Mouse (Mus musculus) stomach, postnatal 0 days (tissue): ENCODE measurements at regions not wholly inside any gene's neighbourhood (a gene's known extent, or its start where the extent isn't known, plus 50 kb on each side); places are given as distances from the start of the nearest gene placed in this dataset.

Source experiments
- ATAC-seq: fragments of 200-750 bp; cut with Nextera tagmentation; 2 replicates; pipeline ENCODE4 v1.8.0; 2017; ENCODE audit not compliant: low FRiP score, low TSS enrichment
- DNase-seq: peaks from one replicate; pipeline ENCODE4 v3.0.0-alpha.2; 2016; ENCODE audit warnings: low spot score
- H3K27ac ChIP-seq: fragments of 300-500 bp; sonication (generic); replicated peaks from 2 replicates; pipeline ENCODE4 v1.5.1; 2014; ENCODE audit warnings: mild to moderate bottlenecking, control low read depth
- H3K27me3 ChIP-seq: fragments of 300-500 bp; sonication (generic); 2 replicates; pipeline ENCODE4 v1.6.1; 2014; ENCODE audit warnings: low read length; ENCODE audit not compliant: control insufficient read depth, insufficient read depth
- H3K36me3 ChIP-seq: fragments of 300-500 bp; sonication (generic); 2 replicates; pipeline ENCODE4 v1.6.1; 2014; ENCODE audit warnings: low read length, mixed read lengths; ENCODE audit not compliant: control insufficient read depth, insufficient read depth
- H3K4me1 ChIP-seq: fragments of 300-500 bp; sonication (generic); replicated peaks from 2 replicates; pipeline ENCODE4 v1.6.1; 2014; ENCODE audit warnings: antibody characterized with exemption; ENCODE audit not compliant: control insufficient read depth, insufficient read depth
- H3K4me2 ChIP-seq: fragments of 300-500 bp; sonication (generic); replicated peaks from 2 replicates; pipeline ENCODE4 v1.6.1; 2014; ENCODE audit warnings: low read depth, mild to moderate bottlenecking, control low read depth, moderate library complexity
- H3K4me3 ChIP-seq: fragments of 300-500 bp; sonication (generic); 2 replicates; pipeline ENCODE4 v1.5.1; 2014; ENCODE audit warnings: low read depth, low read length, control low read depth
- H3K9ac ChIP-seq: fragments of 300-500 bp; sonication (generic); 2 replicates; pipeline ENCODE4 v1.6.1; 2014; ENCODE audit warnings: mild to moderate bottlenecking, low read length, control low read depth, mixed read lengths
- H3K9me3 ChIP-seq: fragments of 300-500 bp; sonication (generic); 2 replicates; pipeline ENCODE4 v1.6.1; 2016; ENCODE audit warnings: low read length; ENCODE audit not compliant: control insufficient read depth
- CTCF ChIP-seq: IDR thresholded peaks from 2 replicates; pipeline ENCODE4 v1.5.1; 2016; ENCODE audit warnings: antibody characterized with exemption, low read depth, mild to moderate bottlenecking, moderate library complexity
- EP300 ChIP-seq: optimal IDR thresholded peaks from 2 replicates; pipeline ENCODE3; 2016; ENCODE audit warnings: antibody characterized with exemption
- WGBS: fragments of 180-500 bp; shearing (Covaris S2); extraction: QIAGEN DNeasy Blood & Tissue Kit; methylation state at CpG from one replicate; pipeline ENCODE4 v1.1.7; 2014; 5-methylcytosine and 5-hydroxymethylcytosine counted together

- Histone ChIP-seq H3K4me1 (no peaks in the 10 kb centered on the region), H3K4me3 (no peak overlapping the region), H3K27ac (no peak overlapping the region), H3K9ac (no peak overlapping the region), H3K4me2 (no peak overlapping the region), H3K9me3 (no peaks in the 10 kb centered on the region), H3K36me3 (no peaks in the 10 kb centered on the region), H3K27me3 (no peaks in the 10 kb centered on the region)
- DNase-seq = no peak
- TF ChIP-seq EP300 (no peak), CTCF (no peak)
- 64% methylated on average over 5 of the region's 5 CpGs for WGBS
- ATAC-seq = no peak
Observed at GRCm38 (mm10) chr5:101013844-101014243, 168.3 kb downstream of the Gpat3 start.

DNA sequence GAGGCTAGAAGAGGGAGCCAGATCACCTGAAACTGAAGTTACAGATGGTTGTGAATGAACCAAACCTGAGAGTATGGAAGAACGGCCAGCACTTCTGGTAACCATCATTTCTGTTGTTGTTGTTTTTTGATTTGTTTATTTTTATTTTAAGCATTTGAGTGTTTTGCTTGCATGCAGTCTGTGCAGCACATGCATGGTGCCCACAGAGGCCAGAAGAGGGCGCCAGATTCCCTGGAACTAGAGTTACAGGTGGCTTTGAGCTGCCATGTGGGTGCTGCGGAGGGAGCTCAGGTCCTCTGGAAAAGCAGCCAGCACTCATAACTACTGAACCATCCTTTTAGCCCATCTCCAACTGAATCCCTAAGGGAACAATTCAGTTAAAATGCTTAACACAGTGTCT, 159.7 kb downstream of the Gpat3 start:
- Histone ChIP-seq H3K36me3 (no peaks in the 10 kb centered on the region), H3K4me3 (no peak overlapping the region), H3K9ac (no peak overlapping the region), H3K27ac (no peak overlapping the region), H3K27me3 (no peaks in the 10 kb centered on the region), H3K9me3 (no peaks in the 10 kb centered on the region), H3K4me2 (no peak overlapping the region), H3K4me1 (no peaks in the 10 kb centered on the region)
- ATAC-seq (no peak), DNase-seq (no peak)
- WGBS = 67% methylated on average over 3 of the region's 3 CpGs
- TF ChIP-seq CTCF = peak; percentile 43
- TF ChIP-seq EP300 = no peak

GRCm38 (mm10) chr5:101000436-101000835, 154.9 kb downstream of the Gpat3 start:
- Histone ChIP-seq H3K4me2 (no peak overlapping the region), H3K4me3 (no peak overlapping the region), H3K9ac (no peak overlapping the region), H3K9me3 (no peaks in the 10 kb centered on the region), H3K36me3 (no peaks in the 10 kb centered on the region), H3K27me3 (no peaks in the 10 kb centered on the region), H3K4me1 (no peaks in the 10 kb centered on the region), H3K27ac (no peak overlapping the region)
- DNase-seq = no peak
- no peak for TF ChIP-seq EP300
- no peak for TF ChIP-seq CTCF
- WGBS = 50% methylated on average over 6 of the region's 6 CpGs
- no peak for ATAC-seq

DNA sequence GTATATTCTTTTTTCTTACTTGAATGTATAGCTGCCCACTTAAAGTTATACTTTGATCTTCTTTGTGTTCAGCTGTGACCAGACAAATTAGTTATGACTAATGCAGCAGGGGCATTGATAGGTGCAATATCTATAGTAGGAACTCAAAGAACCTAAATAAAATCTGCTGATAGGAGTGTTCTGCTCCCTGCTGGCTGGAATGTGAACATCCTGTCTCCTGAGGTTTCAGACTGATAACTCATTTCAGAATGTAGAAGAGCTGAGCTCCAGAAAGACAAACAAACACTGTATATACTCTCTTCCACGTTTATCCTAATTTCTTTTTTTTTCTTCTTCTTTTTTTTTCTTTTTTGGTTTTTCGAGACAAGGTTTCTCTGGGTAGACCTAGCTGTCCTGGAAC, 146.9 kb downstream of the Gpat3 start:
- Histone ChIP-seq H3K4me1 (no peaks in the 10 kb centered on the region), H3K9ac (no peak overlapping the region), H3K27me3 (no peaks in the 10 kb centered on the region), H3K4me3 (no peak overlapping the region), H3K36me3 (no peaks in the 10 kb centered on the region), H3K27ac (no peak overlapping the region), H3K9me3 (no peaks in the 10 kb centered on the region), H3K4me2 (no peak overlapping the region)
- TF ChIP-seq CTCF = peak; percentile 50
- TF ChIP-seq EP300 = no peak
- ATAC-seq (no peak), DNase-seq (no peak)
- WGBS = 66% methylated on average over 2 of the region's 2 CpGs

DNA sequence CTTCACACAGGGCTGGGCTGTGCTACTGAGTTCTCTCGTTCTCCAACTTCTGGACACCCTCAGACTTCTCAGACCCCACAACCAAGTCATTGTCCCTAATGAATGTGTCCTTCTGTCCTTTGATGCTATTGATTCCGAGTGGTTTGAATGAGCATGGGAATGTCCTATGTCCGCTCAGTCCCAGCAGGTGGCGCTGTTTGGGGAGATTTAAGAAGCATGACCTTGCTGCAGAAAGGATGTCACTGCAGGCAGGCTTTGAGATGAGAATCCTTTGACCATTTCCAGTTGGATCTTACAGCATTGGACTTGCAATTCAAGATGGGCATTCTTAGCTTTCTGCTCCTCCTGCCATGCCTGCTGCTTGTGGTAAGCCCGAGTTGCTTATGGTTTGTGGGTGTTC, 146.1 kb downstream of the Gpat3 start:
- H3K27me3 ChIP-seq = no peaks in the 10 kb centered on the region
- DNase-seq (peak; percentile 48), ATAC-seq (no peak)
- H3K9ac ChIP-seq = no peak overlapping the region
- no peak overlapping the region for H3K4me3 ChIP-seq
- H3K9me3 ChIP-seq = no peaks in the 10 kb centered on the region
- 27% methylated on average over 5 of the region's 5 CpGs for WGBS
- no peaks in the 10 kb centered on the region for H3K36me3 ChIP-seq
- TF ChIP-seq EP300 (no peak), CTCF (peak; percentile 77)
- H3K4me1 ChIP-seq = no peaks in the 10 kb centered on the region
- no peak overlapping the region for H3K27ac ChIP-seq
- no peak overlapping the region for H3K4me2 ChIP-seq

DNA sequence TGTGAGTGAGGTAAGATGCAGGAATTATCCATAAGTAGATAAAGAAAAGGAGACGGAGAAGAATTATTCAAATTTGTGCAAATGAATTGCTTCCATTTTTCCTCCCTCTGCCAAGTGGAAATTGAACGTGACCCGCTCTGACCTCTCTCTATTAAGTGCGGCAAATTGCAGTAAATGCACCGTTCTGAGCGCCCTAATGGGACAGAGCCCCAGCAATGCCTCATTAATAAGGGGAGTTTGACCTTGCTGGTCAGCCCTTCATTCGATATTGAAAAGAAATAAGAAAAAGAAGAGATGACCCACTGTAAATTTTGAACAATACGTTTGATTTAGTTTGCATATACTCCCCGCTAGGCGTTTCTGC, 137.0 kb downstream of the Gpat3 start:
- DNase-seq = no peak
- no peak for ATAC-seq
- no peak overlapping the region for H3K4me3 ChIP-seq
- H3K27me3 ChIP-seq = no peaks in the 10 kb centered on the region
- H3K9me3 ChIP-seq = no peaks in the 10 kb centered on the region
- no peak overlapping the region for H3K27ac ChIP-seq
- no peaks in the 10 kb centered on the region for H3K36me3 ChIP-seq
- no peak overlapping the region for H3K9ac ChIP-seq
- H3K4me2 ChIP-seq = no peak overlapping the region
- TF ChIP-seq EP300 (no peak), CTCF (no peak)
- WGBS = 71% methylated on average over 10 of the region's 10 CpGs
- H3K4me1 ChIP-seq = no peaks in the 10 kb centered on the region
